Mouse (Mus musculus) kidney, adult 2 months (tissue): ENCODE data around the gene Ghsr.

Experiments used
- CTCF ChIP-seq: fragments of 200-500 bp; conservative IDR thresholded peaks from 2 replicates; pipeline ENCODE4 v1.5.1; 2011; ENCODE audit warnings: low read depth, mild to moderate bottlenecking, control low read depth, low read length, moderate library complexity, mixed read lengths; ENCODE audit not compliant: insufficient read depth, insufficient read length
- POLR2A ChIP-seq: fragments of 200-500 bp; IDR thresholded peaks from one replicate; pipeline ENCODE4 v1.6.1; 2011; ENCODE audit warnings: low read depth, low read length, control low read depth

DNA sequence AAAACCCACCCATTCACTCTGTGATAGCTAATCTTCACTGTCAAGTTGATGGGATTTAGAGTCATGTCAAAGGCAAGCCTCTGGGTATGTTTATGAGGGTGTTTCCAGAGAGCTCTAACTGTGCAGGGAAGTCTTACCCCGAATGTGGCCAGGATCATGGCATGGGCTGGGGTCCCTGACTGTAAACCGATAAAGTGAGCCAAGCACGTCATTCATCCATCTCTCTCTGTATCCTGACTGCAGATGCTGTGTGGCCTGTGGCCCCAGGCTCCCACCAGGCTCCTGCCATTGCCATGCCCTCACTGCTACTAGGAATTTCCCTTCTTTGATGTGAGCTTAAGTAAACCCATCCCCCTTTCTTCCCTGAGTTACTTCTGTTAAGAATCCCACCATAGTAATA lies 42.4 kb downstream of the Ghsr start:
- TF ChIP-seq CTCF: no peak
- no peak for TF ChIP-seq POLR2A
